Mouse (Mus musculus) T-helper 17 cell (primary cell): ENCODE data around the gene Olfr1513.
"Not testable (repeated sequence)": the region's sequence is repeated elsewhere in the genome, so short reads cannot be mapped to it uniquely, and the experiment has no call there.

ENCODE experiments used
- in situ Hi-C, 2 experiments: fragments of 300-600 bp; cut with MboI, MseI; formaldehyde crosslinking; loops; 1 replicate in 1 of 2; 2 replicates in 1 of 2; pipeline ENCODE4 v1.15.1; 2025; ENCODE audit warnings: high pct_unique_total_duplicates in 2 of 2

Gene Olfr1513

GRCm38 (mm10) chr14:52356308-52356707, at the start of gene Olfr1513:
TSS of gene Olfr1513 (minus strand) at chr14:52356408.
- in situ Hi-C loops: no loop called here

GRCm38 (mm10) chr14:52397279-52397678, 41.1 kb upstream of the Olfr1513 start, which contains the start of gene Olfr1511:
TSS of gene Olfr1511 (minus strand) at chr14:52397379.
- in situ Hi-C loops: no loop called here

GRCm38 (mm10) chr14:52390084-52390848, 34.1 kb upstream of the Olfr1513 start:
- in situ Hi-C loops: not testable (repeated sequence)

DNA sequence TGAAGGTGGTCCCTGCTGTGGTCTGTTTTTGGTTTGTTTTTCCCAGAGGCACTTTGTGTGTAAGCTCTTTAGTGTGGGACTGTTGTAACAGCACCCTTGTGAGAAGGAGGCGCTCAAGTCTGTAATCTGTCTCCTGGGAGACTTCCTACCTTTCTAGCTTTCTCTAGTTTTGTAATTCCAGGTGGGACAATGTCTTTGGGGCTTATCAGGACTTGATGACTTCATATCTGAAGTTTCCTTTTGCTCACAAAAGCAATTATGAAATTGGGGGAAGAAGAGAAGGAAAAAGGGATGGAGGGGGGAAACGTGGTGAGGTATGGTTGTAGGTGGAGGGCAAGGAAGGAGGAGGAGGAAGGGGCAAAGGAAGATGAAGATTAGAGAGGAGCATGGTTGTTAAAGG, 22.9 kb upstream of the Olfr1513 start, which contains the start of gene Olfr1512:
Gene Olfr1512 (minus strand): TSS at position 101 of the 400 bp plus-strand sequence.
- in situ Hi-C loops: no loop called here

DNA sequence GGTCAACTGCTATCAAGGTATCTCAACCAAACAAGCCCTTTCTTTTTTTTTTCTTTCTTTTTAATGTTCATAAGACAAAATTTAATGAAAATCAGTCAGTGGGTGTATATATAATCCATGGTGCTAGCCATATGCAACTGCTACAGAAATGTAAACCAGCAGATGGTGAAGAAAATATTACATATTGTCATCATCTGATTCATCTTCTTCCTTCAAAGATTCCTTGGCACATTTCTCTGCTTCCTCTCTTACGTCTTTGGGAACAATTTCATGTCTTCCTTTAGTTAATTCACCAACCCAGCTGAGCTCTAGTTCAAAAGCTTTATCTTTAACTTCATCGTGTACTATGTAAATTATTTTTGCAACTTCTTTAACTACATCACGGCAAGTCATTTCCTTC, 12.5 kb upstream of the Olfr1513 start:
- in situ Hi-C loops: no loop called here

DNA sequence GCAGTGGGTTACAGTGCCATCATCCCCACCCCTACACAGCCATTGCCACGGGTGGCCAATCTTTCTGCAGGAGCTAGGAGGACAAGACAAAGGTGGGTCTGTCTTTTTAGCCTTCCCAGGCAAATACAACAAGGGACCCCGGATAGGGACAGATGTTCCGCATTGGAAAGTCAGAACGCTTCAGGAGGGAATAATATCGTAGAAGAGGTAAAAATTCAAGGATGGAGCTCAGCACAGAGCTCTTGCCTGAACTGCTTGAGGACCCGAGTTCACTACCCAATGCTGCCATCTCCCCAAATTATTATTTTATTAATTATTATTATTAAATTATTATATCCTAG, 16.7 kb downstream of the Olfr1513 start:
- in situ Hi-C loops: loop anchor here in 1 of 2 experiments (5.0 kb wide), 1 partner anchor 42 kb away; no protein-coding TSS in a partner anchor

DNA sequence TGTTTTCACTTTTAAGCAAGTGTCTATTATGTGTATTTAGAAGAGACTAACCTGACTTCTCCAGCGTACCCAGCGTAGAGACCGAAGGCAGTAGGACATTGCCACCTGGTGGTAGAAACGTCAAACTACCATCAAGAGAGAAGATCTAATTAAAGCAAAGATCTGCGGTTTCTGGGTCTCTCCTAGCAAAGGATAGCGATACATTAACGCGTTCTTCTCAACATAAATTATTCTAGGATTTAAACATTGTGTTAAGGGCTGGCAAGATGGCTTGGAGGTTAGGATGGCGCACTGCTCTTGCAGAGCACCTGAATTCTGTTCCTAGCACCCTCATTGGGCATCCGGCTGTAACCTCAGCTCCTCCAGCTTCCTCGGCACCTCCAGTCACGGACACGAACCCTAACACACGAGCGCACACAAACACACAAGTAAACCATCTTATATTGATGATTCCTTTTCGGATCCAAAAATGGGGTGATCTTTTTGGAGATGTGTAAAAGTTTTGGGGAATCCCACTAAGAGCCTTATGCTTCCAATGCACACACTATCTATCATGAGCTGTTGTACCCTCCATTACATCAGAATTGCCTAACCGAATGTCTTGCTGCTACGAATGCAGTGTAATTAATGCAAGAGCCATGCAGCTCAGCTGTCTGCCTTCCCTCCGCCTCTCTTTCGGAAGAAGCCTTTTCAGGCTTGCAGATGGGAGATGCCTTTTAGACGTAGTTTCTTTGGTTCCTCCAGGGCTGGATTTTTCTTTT, 17.3 kb downstream of the Olfr1513 start:
- in situ Hi-C loops: loop anchor here in 1 of 2 experiments (5.0 kb wide), 1 partner anchor 42 kb away; no protein-coding TSS in a partner anchor

DNA sequence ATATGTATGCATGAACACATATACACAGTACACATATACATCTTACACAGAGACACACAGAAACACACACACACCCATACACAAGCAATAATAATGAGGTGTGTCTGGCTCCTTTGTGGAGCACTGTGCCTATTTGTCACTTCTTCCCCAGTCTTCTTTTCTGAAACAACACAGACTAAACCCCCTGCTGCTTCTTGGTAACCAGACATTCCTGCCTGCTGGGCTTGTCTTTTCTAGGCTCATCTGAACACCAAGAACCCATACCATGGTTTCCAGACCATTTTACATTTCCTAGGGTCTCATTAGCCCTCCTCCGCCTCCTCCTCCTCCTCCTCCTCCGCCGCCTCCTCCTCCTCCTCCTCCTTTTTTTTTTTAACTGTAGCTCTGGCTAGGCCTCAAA, 24.0 kb downstream of the Olfr1513 start:
- in situ Hi-C loops: no loop called here

GRCm38 (mm10) chr14:52331069-52331750, 25.0 kb downstream of the Olfr1513 start:
- in situ Hi-C loops: no loop called here

- in situ Hi-C loops: no loop called here
Observed at GRCm38 (mm10) chr14:52327910-52328812, 28.0 kb downstream of the Olfr1513 start, which contains the start of gene Sall2. TSS of gene Sall2 (minus strand) at chr14:52328762.

GRCm38 (mm10) chr14:52327375-52327901, 28.8 kb downstream of the Olfr1513 start:
- in situ Hi-C loops: no loop called here

DNA sequence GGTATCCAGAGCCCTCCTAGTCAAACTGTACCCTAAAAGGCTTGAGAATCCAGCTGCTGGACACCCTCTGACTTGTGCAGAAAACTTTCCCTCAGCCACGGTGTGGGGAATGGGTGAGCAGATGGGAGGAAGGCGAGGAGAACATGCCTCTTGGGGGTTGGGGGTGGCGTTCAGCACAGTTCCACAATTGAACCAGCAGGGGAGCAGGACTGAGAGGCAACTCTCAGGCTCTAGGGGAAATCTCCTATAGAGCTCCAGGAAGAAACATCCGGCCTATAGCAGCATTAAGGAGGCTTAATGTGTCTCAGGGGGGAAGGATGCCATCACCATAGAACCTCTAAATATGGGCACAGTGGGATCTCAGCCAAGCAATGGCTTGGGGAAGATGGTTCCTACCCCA, 30.3 kb downstream of the Olfr1513 start:
- in situ Hi-C loops: no loop called here

GRCm38 (mm10) chr14:52319361-52319760, 36.8 kb downstream of the Olfr1513 start:
- in situ Hi-C loops: loop anchor here in 1 of 2 experiments (25.0 kb wide), 1 partner anchor 1893 kb away; no protein-coding TSS in a partner anchor

- in situ Hi-C loops: loop anchor here in 1 of 2 experiments (25.0 kb wide), 1 partner anchor 1896 kb away; no protein-coding TSS in a partner anchor
Observed at GRCm38 (mm10) chr14:52316441-52317225, 39.6 kb downstream of the Olfr1513 start.

GRCm38 (mm10) chr14:52315792-52316440, 40.3 kb downstream of the Olfr1513 start:
- in situ Hi-C loops: loop anchor here in 1 of 2 experiments (25.0 kb wide), 1 partner anchor 1896 kb away; no protein-coding TSS in a partner anchor

GRCm38 (mm10) chr14:52315283-52315780, 40.9 kb downstream of the Olfr1513 start:
- in situ Hi-C loops: loop anchor here in 1 of 2 experiments (25.0 kb wide), 1 partner anchor 1897 kb away; no protein-coding TSS in a partner anchor

GRCm38 (mm10) chr14:52314808-52315150, 41.4 kb downstream of the Olfr1513 start:
- in situ Hi-C loops: loop anchor here in 1 of 2 experiments (25.0 kb wide), 1 partner anchor 1898 kb away; no protein-coding TSS in a partner anchor
